Comparison of ENCODE assay signal across 8 mouse cellular contexts in the genomic region with DNA sequence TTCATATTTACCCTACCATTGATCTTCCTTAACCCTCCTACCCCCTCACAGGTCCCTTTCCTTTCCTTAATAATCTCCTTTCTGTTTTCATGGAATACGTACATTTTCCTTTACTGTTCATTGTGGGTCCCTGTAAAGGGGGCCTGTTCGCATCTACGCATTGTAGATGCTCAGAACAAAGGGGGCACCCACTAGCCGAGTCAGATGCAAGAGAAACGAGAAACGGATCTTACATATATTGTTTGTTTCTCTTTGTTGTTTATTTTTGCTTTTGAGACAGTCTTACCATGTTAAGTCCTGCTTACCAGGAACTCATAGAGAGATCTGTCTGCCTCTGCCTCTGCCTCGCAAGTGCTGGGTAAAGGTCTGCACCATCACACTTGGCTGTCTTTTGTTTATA. TPM values are rescaled to one million over a fixed set of nuclear protein-coding genes. Genes with fewer than 3 reads are reported as not detected.
DNase-seq lines count a peak whose midpoint lies in the region; ATAC-seq and TF ChIP-seq lines count a peak whose summit lies in the region.

No protein-coding gene starts in this region.

- ATAC-seq in lung, embryonic 14.5 days (ENCODE audit: insufficient read depth), result no peak
- no peak for ATAC-seq in limb, embryonic 13.5 days (ENCODE audit: low FRiP score, low read depth)

- H3K36me3 ChIP-seq in lung, embryonic 14.5 days (ENCODE audit: insufficient read depth), result peaks cover 17% of the 10 kb centered on the region
- H3K36me3 ChIP-seq in limb, embryonic 13.5 days, result peaks cover 13% of the 10 kb centered on the region

- H3K4me1 ChIP-seq in lung, embryonic 14.5 days (ENCODE audit: insufficient read depth), result no peaks in the 10 kb centered on the region
- peaks cover 4% of the 10 kb centered on the region; the same call in 1 of the 2 replicates for H3K4me1 ChIP-seq in lung, adult 2 months (ENCODE audit: control insufficient read depth, insufficient read depth, low read length)
- peaks cover 2% of the 10 kb centered on the region; the same call in 1 of the 2 replicates for H3K4me1 ChIP-seq in embryonic fibroblast, embryonic 13.5 days (ENCODE audit: control insufficient read depth, insufficient read depth, low read length)
- peaks cover 17% of the 10 kb centered on the region for H3K4me1 ChIP-seq in limb, embryonic 13.5 days
- no peaks in the 10 kb centered on the region for H3K4me1 ChIP-seq in olfactory bulb, adult 2 months (ENCODE audit: control insufficient read depth, insufficient read depth, low read length)

- no peaks in the 10 kb centered on the region for H3K9me3 ChIP-seq in lung, embryonic 14.5 days (ENCODE audit: low read depth, low read length)
- no peaks in the 10 kb centered on the region for H3K9me3 ChIP-seq in limb, embryonic 13.5 days

- no peak for TF ChIP-seq POLR2A in lung, adult 2 months (IDR thresholded peaks at IDR 0.05; ENCODE audit: borderline replicate concordance, extremely low read depth, low read depth, low read length)
- TF ChIP-seq POLR2A in embryonic fibroblast, embryonic 13.5 days (IDR thresholded peaks at IDR 0.05; ENCODE audit: low read depth, low read length), result no peak
- no peak for TF ChIP-seq POLR2A in olfactory bulb, adult 2 months (IDR thresholded peaks at IDR 0.05; ENCODE audit: insufficient read depth, low read depth, low read length)

- DNase-seq in lung, embryonic 14.5 days, result no peak
- no peak for DNase-seq in lung, adult 2 months
- no peak for DNase-seq in cerebellum, postnatal 36 days
- no peak for DNase-seq in frontal cortex, postnatal 10 days (ENCODE audit: low spot score in 2 of 2)
- no peak for DNase-seq in cerebellum, postnatal 4 days (ENCODE audit: low spot score in 2 of 2)

- WGBS in lung, embryonic 14.5 days, result 32% methylated on average over 7 of the region's 7 CpGs
- WGBS in lung, adult 2 months, result 49% methylated on average over 7 of the region's 7 CpGs
- whole genome bisulfite sequencing in limb, embryonic 13.5 days, result 41% methylated on average over 7 of the region's 7 CpGs
- WGBS in olfactory bulb, adult 2 months, result 22% methylated on average over 7 of the region's 7 CpGs

- no peak overlapping the region for H3K27ac ChIP-seq in lung, embryonic 14.5 days (ENCODE audit: low read depth)
- H3K27ac ChIP-seq in embryonic fibroblast, embryonic 13.5 days (ENCODE audit: insufficient read depth, low read length), result no peak overlapping the region
- no peak overlapping the region for H3K27ac ChIP-seq in limb, embryonic 13.5 days
- no peak overlapping the region for H3K27ac ChIP-seq in olfactory bulb, adult 2 months (ENCODE audit: insufficient read depth, low read depth, low read length)

- peak overlapping the region; percentile 90 for H3K4me2 ChIP-seq in lung, embryonic 14.5 days
- peak overlapping the region; percentile 86 for H3K4me2 ChIP-seq in limb, embryonic 13.5 days (replicated peaks)

- H3K9ac ChIP-seq in lung, embryonic 14.5 days, result peak overlapping the region; percentile 95
- H3K9ac ChIP-seq in limb, embryonic 13.5 days, result peak overlapping the region; percentile 95

- no peak for TF ChIP-seq CTCF in lung, embryonic 14.5 days (IDR thresholded peaks at IDR 0.05; ENCODE audit: low read depth)
- no peak for TF ChIP-seq CTCF in lung, adult 2 months (IDR thresholded peaks at IDR 0.05; ENCODE audit: insufficient read depth, low read length)
- TF ChIP-seq CTCF in embryonic fibroblast, embryonic 13.5 days (IDR thresholded peaks at IDR 0.05; ENCODE audit: borderline replicate concordance, insufficient read depth, low read length), result no peak
- no peak for TF ChIP-seq CTCF in olfactory bulb, adult 2 months (IDR thresholded peaks at IDR 0.05; ENCODE audit: insufficient read depth, low read depth, low read length)

- H3K4me3 ChIP-seq in lung, embryonic 14.5 days (ENCODE audit: low read depth, low read length), result peak overlapping the region; percentile 94
- no peak overlapping the region for H3K4me3 ChIP-seq in lung, adult 2 months (replicated peaks; ENCODE audit: extremely low read depth, low read depth, low read length)
- H3K4me3 ChIP-seq in embryonic fibroblast, embryonic 13.5 days (ENCODE audit: insufficient read depth, low read length), result peak overlapping the region; percentile 87
- peak overlapping the region; percentile 91 for H3K4me3 ChIP-seq in limb, embryonic 13.5 days
- H3K4me3 ChIP-seq in olfactory bulb, adult 2 months (ENCODE audit: insufficient read depth, low read depth, low read length), result peak overlapping the region; percentile 17

- H3K27me3 ChIP-seq in lung, embryonic 14.5 days (ENCODE audit: insufficient read depth, low read length), result no peaks in the 10 kb centered on the region
- H3K27me3 ChIP-seq in limb, embryonic 13.5 days, result no peaks in the 10 kb centered on the region

RNA-seq across cellular contexts. Expression of gene Nmd3, which starts 1.4 kb away (rescaled TPM):
- 152 and 157 TPM in 2 replicates for polyA plus RNA-seq in lung, embryonic 14.5 days (2014; fragmentation: Nextera tagmentation; extraction: Ambion mirVana)
- 28.8 and 33.5 TPM in 2 replicates for polyA plus RNA-seq in lung, adult 2 months (2012; rRNA removed)
- polyA plus RNA-seq in embryonic fibroblast, embryonic 13.5 days (2011; ENCODE audit: insufficient read length, low read depth, missing spikeins), result 134 and 152 TPM in 2 replicates
- polyA plus RNA-seq in limb, embryonic 13.5 days (2015; fragmentation: Nextera tagmentation; extraction: Ambion mirVana), result 125 and 142 TPM in 2 replicates
- polyA plus RNA-seq in olfactory bulb, adult 2 months (2012; ENCODE audit: insufficient read depth, insufficient read length, low replicate concordance, missing spikeins), result not detected in 2 replicates
